Mouse (Mus musculus): ENCODE data around the gene Acvr2b.

- TF ChIP-seq CTCF (IDR thresholded peaks at IDR 0.05; ENCODE audit: control insufficient read depth, insufficient read depth, insufficient read length) (no peak), MAX (IDR thresholded peaks at IDR 0.05) (no peak), MYOD1 (IDR thresholded peaks at IDR 0.05; ENCODE audit: control insufficient read depth, insufficient read length, low read depth) (no peak), USF1 (IDR thresholded peaks at IDR 0.05; ENCODE audit: low read depth) (no peak), CEBPB (IDR thresholded peaks at IDR 0.05; ENCODE audit: low read depth) (no peak)
Observed at GRCm38 (mm10) chr9:119353926-119354325, 48.0 kb upstream of the Acvr2b start.

All from C2C12 (cell line).